Mouse (Mus musculus): ENCODE measurements around the gene Atcay.

Gene Atcay

GRCm38 (mm10) chr10:81178927-81179326 lies 51.7 kb downstream of the Atcay start:
- no peak for TF ChIP-seq GATA4 (IDR thresholded peaks at IDR 0.05; ENCODE audit: insufficient replicate concordance, low read length)

DNA sequence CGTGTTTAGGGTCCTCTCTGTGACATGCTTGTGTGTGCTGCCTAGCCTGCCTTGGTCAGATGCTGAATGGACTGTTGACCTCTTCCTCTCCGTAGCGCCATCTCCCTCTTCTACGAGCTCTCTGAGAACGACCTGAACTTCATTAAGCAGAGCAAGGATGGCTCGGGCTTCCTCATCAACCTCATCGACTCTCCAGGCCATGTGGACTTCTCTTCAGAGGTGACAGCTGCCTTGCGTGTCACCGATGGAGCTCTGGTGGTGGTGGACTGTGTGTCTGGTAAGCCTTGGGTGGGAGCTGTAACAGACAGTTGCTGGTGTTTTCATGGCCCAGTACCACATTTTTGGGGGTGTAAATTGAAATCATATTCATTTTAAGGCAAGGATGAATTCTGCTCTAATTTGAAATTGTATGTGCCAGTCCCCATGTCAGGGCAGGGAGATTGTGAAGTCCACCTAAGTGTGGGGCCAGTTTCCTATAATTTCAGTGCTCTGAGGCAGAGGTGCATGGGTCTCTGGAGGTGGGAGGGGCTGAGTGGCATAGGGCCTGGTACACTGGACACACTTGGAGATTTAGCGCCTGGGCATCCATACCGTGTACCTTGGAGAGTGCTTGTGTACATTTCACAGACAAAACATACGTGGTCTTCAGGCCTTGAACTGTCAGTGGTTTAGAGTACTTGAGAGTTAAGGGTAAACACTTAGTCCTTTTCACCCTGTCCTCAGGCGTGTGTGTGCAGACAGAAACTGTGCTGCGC lies 52.5 kb downstream of the Atcay start:
- no peak for TF ChIP-seq GATA4 (IDR thresholded peaks at IDR 0.05; ENCODE audit: insufficient replicate concordance, low read length)

DNA sequence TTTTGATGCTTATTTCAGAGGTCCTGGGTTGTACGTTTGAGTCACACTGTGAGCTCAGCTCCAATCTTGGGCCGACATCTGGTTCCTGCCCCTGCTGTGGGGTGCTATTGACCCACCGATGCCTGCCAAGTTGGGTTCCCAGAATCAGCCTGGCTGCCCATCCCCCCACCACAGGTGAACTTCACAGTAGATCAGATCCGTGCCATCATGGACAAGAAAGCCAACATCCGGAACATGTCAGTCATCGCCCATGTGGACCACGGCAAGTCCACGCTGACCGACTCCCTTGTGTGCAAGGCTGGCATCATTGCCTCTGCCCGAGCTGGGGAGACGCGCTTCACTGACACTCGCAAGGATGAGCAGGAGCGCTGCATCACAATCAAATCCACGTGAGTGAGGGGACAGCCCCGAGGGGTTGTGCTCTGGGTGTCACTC lies 53.1 kb downstream of the Atcay start:
- no peak for TF ChIP-seq GATA4 (IDR thresholded peaks at IDR 0.05; ENCODE audit: insufficient replicate concordance, low read length)

DNA sequence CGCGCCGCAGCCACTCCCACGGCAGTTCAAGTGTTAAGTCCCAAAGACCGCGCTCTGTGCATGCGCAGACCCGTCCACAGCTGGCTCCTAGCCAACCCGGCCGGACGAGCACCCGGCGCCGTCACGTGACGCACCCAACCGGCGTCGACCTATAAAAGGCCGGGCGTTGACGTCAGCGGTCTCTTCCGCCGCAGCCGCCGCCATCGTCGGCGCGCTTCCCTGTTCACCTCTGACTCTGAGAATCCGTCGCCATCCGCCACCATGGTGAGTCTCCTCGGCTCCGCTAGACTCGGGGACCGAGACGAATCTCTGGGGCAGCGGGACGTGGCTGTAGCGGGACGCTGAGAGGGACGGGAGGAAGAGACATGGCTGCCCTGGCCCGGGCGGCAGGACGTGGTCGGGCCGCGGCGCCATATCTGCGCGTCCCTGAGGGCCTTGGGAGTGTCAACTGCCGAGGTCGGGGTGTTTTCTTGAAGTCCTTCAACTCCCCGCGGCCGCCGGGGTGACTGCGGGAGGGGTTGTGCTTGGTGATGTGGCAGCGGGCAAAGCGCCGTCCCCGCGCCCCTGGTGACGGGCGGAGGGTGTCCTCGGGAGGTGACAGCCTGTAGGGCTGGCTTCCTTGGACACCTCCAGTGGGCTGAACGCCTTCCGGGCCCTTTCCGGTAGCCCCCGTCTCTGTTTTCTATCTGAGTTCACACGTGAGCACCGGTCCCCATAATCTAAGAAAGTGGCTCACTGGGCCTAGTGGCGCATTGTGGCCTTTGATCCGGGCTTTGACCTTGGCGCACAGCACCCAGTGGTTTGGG lies 54.0 kb downstream of the Atcay start, which contains the start of gene Eef2:
Eef2 (plus strand) TSS at position 166 of the 806 bp plus-strand sequence.
- no peak for TF ChIP-seq GATA4 (IDR thresholded peaks at IDR 0.05; ENCODE audit: insufficient replicate concordance, low read length)

- TF ChIP-seq GATA4 (IDR thresholded peaks at IDR 0.05; ENCODE audit: insufficient replicate concordance, low read length), result no peak
Measured at GRCm38 (mm10) chr10:81175936-81176465, 54.6 kb downstream of the Atcay start.

- no peak for TF ChIP-seq GATA4 (IDR thresholded peaks at IDR 0.05; ENCODE audit: insufficient replicate concordance, low read length)
Measured at GRCm38 (mm10) chr10:81174617-81175344, 55.9 kb downstream of the Atcay start.

- TF ChIP-seq GATA4 (IDR thresholded peaks at IDR 0.05; ENCODE audit: insufficient replicate concordance, low read length), result no peak
Measured at GRCm38 (mm10) chr10:81173132-81173531, 57.5 kb downstream of the Atcay start.

GRCm38 (mm10) chr10:81168521-81169244 lies 62.0 kb downstream of the Atcay start:
- no peak for TF ChIP-seq GATA4 (IDR thresholded peaks at IDR 0.05; ENCODE audit: insufficient replicate concordance, low read length)

DNA sequence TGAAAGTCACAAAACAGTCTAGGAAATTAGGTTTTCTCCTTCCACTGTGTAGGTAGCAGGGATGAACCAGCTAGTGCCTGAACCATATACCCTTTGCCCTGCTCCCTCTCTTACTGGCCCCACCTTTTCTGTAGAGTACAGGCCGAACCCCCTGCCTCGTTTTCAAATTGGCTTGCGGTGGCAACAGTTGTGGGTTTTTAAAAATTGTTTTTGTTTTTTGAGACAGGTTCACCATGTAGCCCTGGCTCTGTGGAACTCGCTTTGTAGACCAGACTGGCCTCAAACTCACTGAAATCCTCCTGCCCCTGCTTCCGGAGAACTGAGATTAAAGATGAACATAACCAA lies 62.6 kb downstream of the Atcay start:
- no peak for TF ChIP-seq GATA4 (IDR thresholded peaks at IDR 0.05; ENCODE audit: insufficient replicate concordance, low read length)

DNA sequence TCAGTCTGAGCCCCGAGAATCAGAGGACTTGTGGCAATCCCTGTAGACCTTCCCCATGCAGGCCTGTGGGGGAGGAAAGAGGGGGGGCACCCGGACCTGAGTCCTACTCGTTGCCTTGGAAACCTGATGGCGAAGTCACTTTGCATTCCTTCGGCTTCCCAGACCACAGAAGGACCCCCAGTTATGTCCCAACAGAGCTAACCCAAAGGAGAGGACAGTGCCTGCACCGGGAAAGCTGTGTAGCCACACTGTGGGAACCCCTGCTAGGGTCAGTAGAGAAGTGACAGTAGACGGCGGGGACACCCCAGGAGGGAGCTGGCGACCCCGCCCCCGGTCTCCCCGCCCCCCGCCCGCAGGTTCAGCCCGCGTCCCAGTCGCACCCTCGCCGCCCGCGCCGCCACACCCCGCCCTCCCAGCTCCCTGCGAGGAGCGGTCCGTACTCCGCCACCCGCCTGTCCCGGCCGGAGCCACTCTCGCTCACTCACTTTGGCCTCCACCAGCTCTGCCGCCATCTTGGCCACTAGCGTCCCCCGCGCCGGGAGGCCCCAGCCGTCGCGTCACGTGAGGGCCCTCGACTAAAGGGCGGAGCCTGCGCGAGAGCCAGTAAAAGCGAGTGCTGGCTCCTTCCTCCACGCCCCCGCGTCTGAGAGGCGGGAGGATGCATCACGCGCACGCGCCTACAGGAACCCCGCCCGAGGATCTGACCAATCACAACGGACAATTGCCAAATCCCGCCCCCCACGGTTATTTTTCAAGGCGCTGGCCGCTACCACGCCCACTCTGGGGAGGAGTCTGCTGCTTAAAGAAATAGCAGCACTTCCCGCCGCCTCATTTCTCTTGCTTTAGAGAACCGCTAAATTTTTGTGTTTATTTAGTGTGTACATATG lies 63.2 kb downstream of the Atcay start, which contains the start of gene Pias4:
Pias4 (minus strand) TSS at position 724 of the 887 bp plus-strand sequence.
- TF ChIP-seq GATA4 (IDR thresholded peaks at IDR 0.05; ENCODE audit: insufficient replicate concordance, low read length), result peak; percentile 25; the same call in 1 of the 2 replicates

DNA sequence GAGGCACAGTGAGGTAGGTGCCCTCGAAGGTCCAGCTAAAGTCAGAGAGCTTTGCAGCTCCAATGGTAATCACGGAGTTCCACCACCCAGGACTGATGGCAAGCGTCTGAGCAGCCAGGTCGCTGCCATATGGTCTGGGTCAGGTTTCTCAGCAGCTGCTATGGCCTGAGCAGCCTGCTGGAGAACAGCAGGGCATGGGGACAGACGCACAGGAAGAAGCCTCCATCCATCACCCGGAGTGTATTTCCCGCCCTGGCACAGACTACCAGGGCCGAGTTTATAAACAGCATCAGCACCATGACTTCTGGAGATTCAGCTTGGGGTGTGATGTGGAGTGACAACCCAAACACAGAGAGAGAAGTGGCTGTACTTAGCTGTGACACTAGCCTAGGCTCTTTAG lies 65.5 kb downstream of the Atcay start:
- TF ChIP-seq GATA4 (IDR thresholded peaks at IDR 0.05; ENCODE audit: insufficient replicate concordance, low read length), result no peak

GRCm38 (mm10) chr10:81162318-81162652 lies 68.3 kb downstream of the Atcay start:
- no peak for TF ChIP-seq GATA4 (IDR thresholded peaks at IDR 0.05; ENCODE audit: insufficient replicate concordance, low read length)

GRCm38 (mm10) chr10:81161602-81162317 lies 68.9 kb downstream of the Atcay start:
- no peak for TF ChIP-seq GATA4 (IDR thresholded peaks at IDR 0.05; ENCODE audit: insufficient replicate concordance, low read length)

All from liver, adult (tissue).